Mouse (Mus musculus) heart, postnatal 0 days (tissue): ENCODE data around the gene Lalba.

ENCODE experiments used
- CTCF ChIP-seq: IDR thresholded peaks from 2 replicates; pipeline ENCODE4 v1.5.1; 2016; ENCODE audit warnings: antibody characterized with exemption, control low read depth, low read depth
- EP300 ChIP-seq: IDR thresholded peaks from 2 replicates; pipeline ENCODE4 v1.6.1; 2016; ENCODE audit warnings: antibody characterized with exemption, low read depth

DNA sequence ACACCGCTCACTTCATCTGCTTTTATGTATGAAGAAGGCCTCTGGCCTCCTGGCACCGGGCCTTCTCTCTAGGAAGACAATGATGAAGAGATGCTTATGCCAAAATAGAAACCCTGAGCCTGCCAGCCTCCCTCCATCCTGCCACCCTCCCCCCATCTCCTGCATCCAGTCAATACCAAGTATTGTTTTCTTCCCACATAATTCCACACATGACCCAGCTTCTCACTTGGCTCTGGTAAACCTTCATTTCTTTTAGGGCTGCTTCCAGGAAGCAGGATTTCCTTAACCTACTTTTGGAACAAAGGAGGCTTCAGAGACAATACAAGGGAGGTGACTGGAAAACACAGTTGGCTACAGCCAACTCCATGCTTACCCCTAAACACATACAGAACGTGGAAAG lies at the start of gene Lalba:
- TF ChIP-seq CTCF (no peak), EP300 (0 out of 2 replicates have a peak, but pooled peaks have one; percentile 36)
